Mouse (Mus musculus) embryonic fibroblast, embryonic 13.5 days (primary cell): Measurements from ENCODE around the gene Gm20388. TPM values are rescaled to one million over a fixed set of nuclear protein-coding genes. Genes with fewer than 3 reads are reported as not detected.
A peak's percentile ranks its signal among the peaks of the same experiment; 100 is the strongest.

Experiments used
- H3K27ac ChIP-seq: 2 replicates; pipeline ENCODE4 v1.5.1; 2012; ENCODE audit warnings: low read length, control low read depth, inconsistent platforms; ENCODE audit not compliant: insufficient read depth
- H3K4me1 ChIP-seq: 2 replicates; pipeline ENCODE4 v1.6.1; 2011; ENCODE audit warnings: low read length; ENCODE audit not compliant: control insufficient read depth, insufficient read depth
- H3K4me3 ChIP-seq: 2 replicates; pipeline ENCODE4 v1.5.1; 2011; ENCODE audit warnings: mild to moderate bottlenecking, control low read depth, low read length; ENCODE audit not compliant: insufficient read depth
- CTCF ChIP-seq: IDR thresholded peaks from 2 replicates; pipeline ENCODE4 v1.5.1; 2011; ENCODE audit warnings: mild to moderate bottlenecking, control low read depth, low read length, moderate library complexity, borderline replicate concordance; ENCODE audit not compliant: insufficient read depth
- POLR2A ChIP-seq: IDR thresholded peaks from 2 replicates; pipeline ENCODE4 v1.6.1; 2011; ENCODE audit warnings: low read depth, mild to moderate bottlenecking, control low read depth, low read length, moderate library complexity
- polyA plus RNA-seq: library from polyadenylated mRNA; stranded (reverse); fragments of >200 nt; gene quantifications from 2 replicates; pipeline ENCODE4 v1.2.4, GENCODE M21; 2011; ENCODE audit warnings: low read depth; ENCODE audit not compliant: missing spikeins, insufficient read length

The Gm20388 gene
- polyA plus RNA-seq, 1 experiment: 82.8 TPM

DNA sequence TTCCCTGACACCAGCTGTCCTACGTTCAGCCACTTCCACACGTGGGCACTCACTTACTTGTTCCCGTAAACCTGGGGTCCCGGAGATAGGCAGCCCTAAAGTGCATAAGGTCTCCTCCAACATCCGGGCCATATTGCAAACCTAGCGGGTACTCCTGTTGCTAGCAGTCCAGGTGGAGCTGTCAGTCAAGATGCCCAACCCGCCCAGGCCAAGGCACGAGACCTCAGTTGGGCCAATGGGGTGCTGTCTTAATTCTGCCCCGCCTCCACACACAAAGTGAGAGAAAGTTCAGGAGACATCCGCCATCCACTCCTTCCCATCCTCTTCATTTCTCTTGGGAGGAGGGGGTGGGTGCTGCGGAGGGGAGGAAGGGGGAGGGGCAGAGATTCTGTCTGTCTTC, 715.8 kb downstream of the Gm20388 start:
- Histone ChIP-seq H3K27ac (no peak overlapping the region), H3K4me3 (no peak overlapping the region), H3K4me1 (no peaks in the 10 kb centered on the region)
- TF ChIP-seq CTCF (no peak), POLR2A (no peak)

DNA sequence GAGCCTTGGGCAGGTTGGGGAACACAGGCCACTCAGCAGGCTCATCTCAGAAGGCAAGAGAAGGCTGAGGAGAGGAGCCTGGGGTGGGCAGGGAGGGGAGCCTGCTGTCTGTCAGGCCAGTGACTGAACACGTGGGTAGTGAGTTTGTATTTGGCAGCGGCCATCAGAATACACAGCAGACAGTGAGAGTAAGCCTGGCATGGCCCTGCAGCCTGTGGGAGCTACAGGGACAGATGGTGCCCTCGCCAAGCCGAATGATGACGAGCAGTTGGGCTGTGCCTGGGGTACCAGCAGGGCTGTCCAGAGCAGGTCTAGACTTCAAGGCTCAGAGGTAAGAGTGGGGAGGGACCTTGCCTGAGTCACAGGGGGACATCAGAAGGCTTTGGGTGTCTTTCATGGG, 716.7 kb downstream of the Gm20388 start:
- TF ChIP-seq CTCF (no peak), POLR2A (no peak)
- no peak overlapping the region for H3K4me3 ChIP-seq
- no peaks in the 10 kb centered on the region for H3K4me1 ChIP-seq
- no peak overlapping the region for H3K27ac ChIP-seq

DNA sequence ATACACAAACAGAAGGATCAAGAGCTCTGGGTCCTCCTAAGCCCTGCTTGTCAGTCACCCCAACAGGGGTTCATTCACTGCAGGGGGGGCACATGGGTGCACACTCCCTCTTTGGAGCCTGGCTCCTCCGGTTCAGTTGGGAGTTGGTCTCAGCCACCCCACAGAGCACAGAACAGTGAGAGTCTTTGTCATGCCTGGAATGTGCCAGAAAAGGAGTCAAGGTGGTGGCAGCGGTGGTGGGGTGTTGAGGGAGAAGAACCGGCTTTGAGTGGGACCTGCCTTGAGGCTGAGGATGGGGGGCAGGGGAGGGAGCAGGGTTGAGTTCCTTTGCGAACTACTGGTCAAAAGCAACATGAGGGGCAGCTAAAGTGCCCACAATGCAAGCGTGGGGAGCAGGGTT, 719.4 kb downstream of the Gm20388 start:
- H3K27ac ChIP-seq: no peak overlapping the region
- TF ChIP-seq CTCF: no peak
- TF ChIP-seq POLR2A: no peak
- H3K4me3 ChIP-seq: no peak overlapping the region
- H3K4me1 ChIP-seq: no peaks in the 10 kb centered on the region

DNA sequence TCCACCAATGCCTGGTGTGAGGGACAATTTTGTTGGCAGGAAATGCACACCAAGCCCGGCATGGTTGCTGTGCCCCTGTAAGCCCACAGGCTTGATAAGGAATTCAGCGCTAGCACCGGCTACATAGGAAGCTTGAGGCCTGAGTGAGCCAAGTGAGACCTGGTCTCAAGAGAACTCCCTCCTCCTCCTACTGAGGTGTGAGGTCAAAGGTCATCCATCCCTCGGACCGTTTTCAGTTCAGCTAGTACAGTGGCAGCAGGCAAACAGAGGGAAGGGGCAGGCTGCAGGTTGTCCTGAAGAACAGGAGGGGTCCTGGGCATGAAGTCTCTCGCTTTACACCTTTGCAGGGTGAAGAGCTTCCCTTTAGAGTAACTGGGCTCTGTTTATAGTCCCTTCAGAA, 720.2 kb downstream of the Gm20388 start:
- Histone ChIP-seq H3K27ac (no peak overlapping the region), H3K4me3 (no peak overlapping the region), H3K4me1 (no peaks in the 10 kb centered on the region)
- TF ChIP-seq POLR2A (no peak), CTCF (no peak)

DNA sequence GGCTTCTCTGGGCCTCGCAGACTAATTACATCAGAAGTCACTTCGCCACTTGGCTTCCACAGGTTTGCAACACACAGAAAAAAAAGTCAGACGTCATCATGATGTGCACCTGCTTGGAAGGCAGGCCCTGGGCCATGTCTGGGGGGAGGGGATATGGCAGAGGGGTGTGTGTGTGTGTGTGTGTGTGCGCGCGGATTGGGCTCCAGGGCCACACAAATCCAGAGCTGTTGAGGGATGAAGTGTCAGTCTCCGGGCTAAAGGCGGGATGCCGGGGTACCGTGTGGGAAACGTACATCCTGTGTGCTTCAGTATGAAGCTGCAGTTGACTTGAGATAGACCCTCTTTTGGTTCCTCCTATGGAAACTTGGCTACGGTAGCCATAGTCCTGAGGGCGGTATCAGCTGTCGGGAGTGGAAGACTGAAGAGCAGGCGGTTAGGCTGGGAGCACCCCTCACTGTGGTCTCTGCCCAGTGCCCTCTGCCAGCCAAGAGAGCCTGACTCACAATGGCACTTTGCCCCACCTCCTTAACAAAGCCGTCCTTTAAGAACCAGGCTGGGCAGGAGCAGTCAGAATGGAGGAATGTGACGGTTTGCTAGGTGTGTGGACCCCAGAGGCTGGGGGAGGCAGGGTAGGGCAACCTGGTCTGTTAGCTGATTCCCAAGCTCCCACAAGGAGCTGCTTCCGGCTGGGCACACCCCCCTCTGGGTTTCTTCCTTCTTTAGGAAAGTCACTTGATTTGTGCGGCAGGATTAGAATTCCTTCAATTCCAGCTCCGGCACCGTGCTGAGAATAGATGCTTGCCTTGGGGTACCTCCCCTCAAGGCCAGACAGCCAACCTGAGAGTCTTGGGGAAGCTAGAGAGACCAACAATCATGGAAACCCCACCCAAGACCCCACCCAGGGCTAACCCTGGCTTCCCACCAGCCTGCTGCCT, 721.1 kb downstream of the Gm20388 start:
- Histone ChIP-seq H3K4me1 (no peaks in the 10 kb centered on the region), H3K27ac (no peak overlapping the region), H3K4me3 (no peak overlapping the region)
- no peak for TF ChIP-seq POLR2A
- TF ChIP-seq CTCF: no peak

DNA sequence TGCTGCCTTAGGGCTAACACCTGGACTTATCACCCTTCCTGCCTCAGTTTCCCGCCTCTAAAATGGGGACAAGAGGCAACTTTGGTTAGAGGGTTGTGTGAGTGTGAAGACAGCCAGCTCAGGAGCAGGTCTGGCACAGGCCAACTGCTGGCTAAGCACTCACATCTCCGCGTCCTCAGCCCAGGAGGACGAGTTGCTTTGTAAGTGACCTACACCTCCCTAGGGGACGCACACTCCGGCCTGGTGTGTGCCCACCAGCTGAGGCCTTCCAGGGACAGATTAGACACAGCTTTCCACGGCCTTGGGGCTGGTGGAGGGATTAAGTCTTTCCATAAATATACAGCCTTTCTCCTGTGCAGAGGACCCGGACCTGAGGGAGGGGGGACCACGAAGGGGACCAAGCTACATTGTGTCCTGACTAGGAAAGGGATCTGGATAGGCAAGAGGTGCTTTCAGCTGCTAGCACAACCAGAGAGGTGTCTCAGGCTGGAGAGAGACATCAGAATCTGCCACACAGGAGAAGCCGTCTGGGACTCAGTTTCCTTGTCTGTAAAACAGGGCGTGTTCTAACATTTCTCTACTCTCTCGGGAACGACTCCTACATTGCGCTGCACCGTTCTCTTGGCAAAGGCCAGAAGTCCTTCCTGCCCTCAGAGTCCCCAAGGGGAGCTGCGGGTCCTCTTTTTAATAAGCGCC, 722.5 kb downstream of the Gm20388 start:
- no peak overlapping the region for H3K27ac ChIP-seq
- TF ChIP-seq POLR2A (no peak), CTCF (no peak)

DNA sequence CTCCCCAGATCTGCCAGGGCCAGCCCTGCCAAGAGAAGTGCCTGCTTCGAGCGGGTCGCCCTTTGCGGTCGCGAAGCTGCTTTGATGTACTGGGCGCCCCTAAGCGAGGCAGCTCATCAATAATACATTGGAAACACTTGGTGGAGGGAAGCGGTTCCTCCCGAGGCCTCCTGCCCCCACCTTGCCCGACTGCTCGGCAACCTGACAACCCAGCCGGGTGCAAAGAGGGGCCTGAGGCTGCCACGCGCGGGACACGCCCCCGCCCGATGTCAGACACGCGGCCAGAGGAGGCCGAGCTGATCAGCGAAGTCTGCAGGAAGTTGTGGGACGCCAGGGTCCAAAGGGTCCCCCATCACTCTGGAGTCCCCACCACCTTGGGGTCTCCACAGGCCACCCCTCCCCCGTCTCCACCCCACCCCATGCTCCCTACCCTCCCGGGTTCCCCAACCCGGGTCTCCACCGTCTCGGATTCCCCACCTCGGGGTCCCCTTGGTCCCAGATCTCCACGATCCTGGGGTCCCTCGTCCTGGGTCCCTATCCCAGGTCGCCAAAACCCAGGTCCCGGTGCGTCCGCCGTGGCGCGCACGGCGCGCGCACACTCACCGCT, 723.1 kb downstream of the Gm20388 start:
- H3K4me3 ChIP-seq: peak overlapping the region; percentile 24; the same call in 1 of the 2 replicates
- H3K27ac ChIP-seq: no peak overlapping the region
- H3K4me1 ChIP-seq: no peaks in the 10 kb centered on the region
- TF ChIP-seq POLR2A (no peak), CTCF (no peak)

More for the DNA sequence above, 722.5 kb downstream of the Gm20388 start:
- Histone ChIP-seq H3K4me1 (no peaks in the 10 kb centered on the region), H3K4me3 (no peak overlapping the region)

DNA sequence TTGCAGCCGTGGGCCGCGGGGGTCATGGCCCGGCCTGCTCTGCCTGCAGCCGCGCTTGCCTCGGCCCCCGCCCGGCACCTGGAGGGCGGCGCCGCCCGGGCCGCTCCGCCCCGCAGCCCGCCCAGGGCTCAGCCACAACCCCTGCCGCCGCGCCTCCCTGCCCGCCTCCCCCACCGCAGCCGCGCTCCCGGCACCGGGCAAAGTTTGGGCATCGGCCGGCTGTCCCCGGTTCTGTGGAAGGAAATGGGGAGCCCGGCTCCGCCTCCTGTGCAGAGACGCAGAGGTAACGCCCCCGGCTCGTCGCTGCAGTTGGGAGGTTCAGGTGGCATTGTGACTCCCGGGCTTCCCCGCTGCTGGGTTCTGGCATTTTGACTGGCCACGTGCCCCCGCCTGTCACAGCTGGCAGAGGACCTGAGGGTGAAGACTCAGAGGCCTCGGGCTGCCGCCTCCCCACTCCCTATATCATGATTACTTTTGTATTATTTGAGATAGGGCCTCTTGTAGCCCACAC, 723.7 kb downstream of the Gm20388 start:
- Histone ChIP-seq H3K4me3 (peak overlapping the region; percentile 38), H3K27ac (no peak overlapping the region), H3K4me1 (no peaks in the 10 kb centered on the region)
- TF ChIP-seq CTCF (no peak), POLR2A (no peak)

DNA sequence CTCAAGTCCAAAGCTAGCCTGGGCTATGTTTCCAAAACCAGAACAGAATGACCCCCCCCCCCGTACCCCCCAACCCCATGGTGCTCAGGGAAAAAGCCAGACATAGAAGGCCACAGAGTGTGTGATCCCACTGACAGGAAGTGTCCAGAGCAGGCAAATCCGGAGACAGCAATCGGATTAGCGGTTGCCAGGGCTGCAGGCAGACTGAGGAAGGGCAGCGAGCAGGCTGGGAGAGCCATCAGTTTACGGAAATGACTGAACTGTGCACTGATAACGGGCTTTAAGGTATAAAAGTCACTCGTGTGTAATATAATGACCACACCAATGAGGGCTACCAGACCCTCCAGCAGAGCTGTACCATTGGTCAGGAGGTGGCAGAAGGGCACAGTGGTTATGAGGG, 730.6 kb downstream of the Gm20388 start:
- no peak for TF ChIP-seq POLR2A
- H3K4me3 ChIP-seq: no peak overlapping the region

DNA sequence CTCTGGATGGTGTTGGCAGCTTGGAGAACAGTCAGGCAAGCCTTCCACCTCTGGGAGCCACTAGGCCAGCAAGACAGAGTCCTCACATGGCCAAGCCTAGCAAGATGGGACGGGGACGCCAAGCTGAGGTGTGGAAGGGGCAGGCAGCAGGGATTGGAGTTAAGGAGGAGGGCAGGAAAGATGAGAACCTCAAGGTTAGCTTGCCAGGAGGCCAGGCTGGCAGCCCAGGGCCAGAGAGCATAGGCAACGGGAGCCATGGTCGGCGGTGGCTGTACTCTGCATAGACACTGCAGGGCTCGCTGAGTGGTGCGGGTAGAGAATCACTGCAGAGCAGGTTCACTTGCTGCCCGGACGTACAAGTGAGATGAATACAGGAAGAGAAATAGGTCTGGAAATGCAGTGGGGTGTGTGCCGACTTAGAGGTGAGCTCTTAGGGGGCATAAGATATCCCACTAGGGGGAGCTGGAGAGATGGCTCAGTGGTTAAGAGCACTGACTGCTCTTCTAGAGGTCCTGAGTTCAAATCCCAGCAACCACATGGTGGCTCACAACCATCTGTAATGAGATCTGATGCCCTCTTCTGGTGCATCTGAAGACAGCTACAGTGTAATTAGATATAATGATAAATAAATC, 731.5 kb downstream of the Gm20388 start:
- TF ChIP-seq CTCF: no peak
- no peak for TF ChIP-seq POLR2A
- no peak overlapping the region for H3K27ac ChIP-seq
- H3K4me1 ChIP-seq: no peaks in the 10 kb centered on the region
- no peak overlapping the region for H3K4me3 ChIP-seq

More for the DNA sequence above, 730.6 kb downstream of the Gm20388 start:
- H3K4me1 ChIP-seq: no peaks in the 10 kb centered on the region
- H3K27ac ChIP-seq: no peak overlapping the region
